8 mouse cellular contexts compared by ENCODE assay signal in the genomic region with DNA sequence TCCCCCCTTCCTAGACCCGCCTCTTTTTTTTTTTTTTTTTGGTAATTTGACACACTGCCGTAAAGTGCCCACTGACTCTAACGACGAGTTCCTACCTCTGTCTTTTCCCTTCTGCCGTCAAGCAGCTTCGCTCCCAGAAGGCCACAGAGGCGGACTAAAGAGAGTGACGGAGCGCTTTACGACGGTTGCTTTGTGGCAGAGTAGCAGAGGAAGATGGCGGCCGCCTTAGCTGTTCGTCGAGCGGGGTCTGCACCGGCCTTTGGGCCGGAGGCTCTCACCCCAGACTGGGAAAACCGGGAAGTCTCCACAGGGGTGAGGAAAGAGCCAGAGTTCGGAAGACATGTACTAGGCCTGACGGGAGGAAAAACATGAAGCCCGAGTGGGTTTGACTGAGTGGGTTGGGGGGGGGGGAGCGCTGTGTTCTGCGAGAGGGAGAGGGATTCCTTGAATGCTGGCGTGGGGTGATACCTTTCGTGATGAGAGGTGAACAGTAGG. TPM values are rescaled to one million over a fixed set of nuclear protein-coding genes. Genes with fewer than 3 reads are reported as not detected.
DNase-seq lines count a peak whose midpoint lies in the region; ATAC-seq and TF ChIP-seq lines count a peak whose summit lies in the region.

Gene Psmb6 (plus strand): TSS at position 184 of the 495 bp plus-strand sequence.

- no peak for TF ChIP-seq CTCF in Patski (IDR thresholded peaks at IDR 0.05)

- H3K27me3 ChIP-seq in Patski, result no peaks in the 10 kb centered on the region
- 0 out of 2 replicates have a peak, but pooled peaks cover 7% of the 10 kb centered on the region for H3K27me3 ChIP-seq in hindbrain, embryonic 13.5 days

- peak; percentile 65 for ATAC-seq in Patski
- peak; percentile 95 for ATAC-seq in hindbrain, embryonic 13.5 days (ENCODE audit: low FRiP score)

- CTCF ChIA-PET in Patski (lab: Charles Lee), result interaction anchor here (0.9 to 2.2 kb wide), 2 partner anchors 73 to 232 kb away, joined by 3 to 6 read pairs; no protein-coding TSS in a partner anchor

- H3K4me2 ChIP-seq in hindbrain, embryonic 13.5 days, result peak within 1 kb of the TSS; percentile 75

- H3K4me3 ChIP-seq in hindbrain, embryonic 13.5 days, result peak within 1 kb of the TSS; percentile 55

- H3K27ac ChIP-seq in hindbrain, embryonic 13.5 days, result peak within 1 kb of the TSS; percentile 62; the same call in 1 of the 2 replicates

- in situ Hi-C loops in Patski (cut with MboI; ENCODE audit: low pct_unique_long_range_greater_than_20kb), result no loop called here

- H3K9ac ChIP-seq in hindbrain, embryonic 13.5 days, result peak within 1 kb of the TSS; percentile 80

- DNase-seq in Patski (ENCODE audit: low read depth, low spot score), result peak; percentile 89
- DNase-seq in cerebellum, postnatal 14 days, result peak; percentile 90 to 92
- DNase-seq in frontal cortex, postnatal 14 days (ENCODE audit: low spot score in 2 of 2), result peak; percentile 88 to 93
- DNase-seq in layer of hippocampus, postnatal 25 days (ENCODE audit: extremely low spot score in 1 of 2, low spot score in 1 of 2), result peak; percentile 70 to 80
- peak; percentile 97 for DNase-seq in lung, postnatal 25 days (ENCODE audit: low spot score)
- DNase-seq in retina, embryonic 14.5 days (ENCODE audit: low spot score), result peak; percentile 97
- peak; percentile 86 for DNase-seq in thymus, postnatal 4 days

- peaks cover 36% of the 10 kb centered on the region for H3K36me3 ChIP-seq in hindbrain, embryonic 13.5 days

- under 1% methylated on average over 26 of the region's 26 CpGs for WGBS in hindbrain, embryonic 13.5 days

- H3K9me3 ChIP-seq in hindbrain, embryonic 13.5 days, result no peaks in the 10 kb centered on the region

- POLR2A ChIA-PET in Patski (lab: Charles Lee), result interaction anchor here (0.6 to 0.8 kb wide), 4 partner anchors 61 to 598 kb away, joined by 3 to 9 read pairs (median 3); no protein-coding TSS in a partner anchor

- H3K4me1 ChIP-seq in hindbrain, embryonic 13.5 days (replicated peaks), result peaks cover 18% of the 10 kb centered on the region

RNA-seq across cellular contexts. Expression of gene Psmb6, which starts in this region (rescaled TPM):
- polyA plus RNA-seq in Patski (2021), result 323 TPM
- 802 and 803 TPM in 2 replicates for polyA plus RNA-seq in hindbrain, embryonic 13.5 days (2015; fragmentation: Nextera tagmentation; extraction: Ambion mirVana)
- total RNA-seq in layer of hippocampus, postnatal 25 days (2021), result 100 to 1,000 TPM; 178 to 211 TPM

Comparison
In these comparisons a context has a peak if more than half of its experiments do, and no peak if none do; other contexts are left out.
1. Peak in every context shown above with its lines: DNase-seq, ATAC-seq, H3K4me3 ChIP-seq and H3K27ac ChIP-seq.